Mouse (Mus musculus): ENCODE data around the gene Lrrtm4. TPM values are rescaled to one million over a fixed set of nuclear protein-coding genes. Genes with fewer than 3 reads are reported as not detected.

Lrrtm4 gene
- polyA plus RNA-seq, 1 experiment from 2014 or later, result 0.02 TPM

DNA sequence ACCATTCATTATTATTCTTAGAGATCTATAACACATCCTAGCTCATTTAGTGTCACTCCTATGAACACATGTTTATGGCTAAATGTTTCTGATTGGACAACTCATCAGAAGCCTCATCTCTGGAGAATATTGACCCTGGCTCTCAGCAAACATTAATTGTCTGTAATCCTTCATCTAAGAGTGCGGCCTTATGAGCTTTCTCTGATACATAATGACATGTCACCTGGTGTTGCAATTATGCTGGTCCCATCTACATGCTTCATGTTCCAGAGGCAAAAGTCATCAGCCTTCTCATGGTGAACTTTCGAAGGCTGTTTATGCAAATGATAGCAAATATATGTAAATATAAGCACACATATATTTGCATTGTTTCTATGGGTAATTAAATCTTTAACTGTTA, 163.7 kb downstream of the Lrrtm4 start:
- WGBS (ENCODE audit: insufficient replicate concordance), result 59% methylated on average over 2 of the region's 2 CpGs
- Histone ChIP-seq H3K9ac (no peak overlapping the region), H3K4me3 (replicated peaks) (no peak overlapping the region), H3K36me3 (no peaks in the 10 kb centered on the region), H3K9me3 (replicated peaks) (no peaks in the 10 kb centered on the region), H3K27ac (no peak overlapping the region), H3K4me2 (no peak overlapping the region), H3K27me3 (no peaks in the 10 kb centered on the region), H3K4me1 (replicated peaks) (no peaks in the 10 kb centered on the region)
- ATAC-seq (ENCODE audit: low read depth), result no peak
- DNase-seq, result no peak

GRCm38 (mm10) chr6:80185489-80186113, 166.9 kb downstream of the Lrrtm4 start:
- ATAC-seq (ENCODE audit: low read depth) (no peak), DNase-seq (no peak)
- Histone ChIP-seq H3K4me1 (replicated peaks) (no peaks in the 10 kb centered on the region), H3K36me3 (no peaks in the 10 kb centered on the region), H3K9me3 (replicated peaks) (no peaks in the 10 kb centered on the region), H3K27me3 (no peaks in the 10 kb centered on the region), H3K9ac (no peak overlapping the region), H3K27ac (no peak overlapping the region), H3K4me3 (replicated peaks) (no peak overlapping the region), H3K4me2 (no peak overlapping the region)
- 64% methylated on average over 6 of the region's 6 CpGs for WGBS (ENCODE audit: insufficient replicate concordance)

- H3K4me3 ChIP-seq (replicated peaks), result no peak overlapping the region
- H3K4me2 ChIP-seq, result no peak overlapping the region
- H3K9ac ChIP-seq, result no peak overlapping the region
- no peaks in the 10 kb centered on the region for H3K4me1 ChIP-seq (replicated peaks)
- 44% methylated on average over 1 of the region's 1 CpGs for WGBS (ENCODE audit: insufficient replicate concordance)
- no peaks in the 10 kb centered on the region for H3K36me3 ChIP-seq
- H3K9me3 ChIP-seq (replicated peaks), result no peaks in the 10 kb centered on the region
- no peak for ATAC-seq (ENCODE audit: low read depth)
- no peak overlapping the region for H3K27ac ChIP-seq
- DNase-seq, result no peak
- no peaks in the 10 kb centered on the region for H3K27me3 ChIP-seq
These were observed 168.1 kb downstream of the Lrrtm4 start for GRCm38 (mm10) chr6:80186791-80187190.

- no peaks in the 10 kb centered on the region for H3K27me3 ChIP-seq
- no peak overlapping the region for H3K4me2 ChIP-seq
- no peak overlapping the region for H3K4me3 ChIP-seq (replicated peaks)
- DNase-seq (no peak), ATAC-seq (ENCODE audit: low read depth) (no peak)
- no peaks in the 10 kb centered on the region for H3K4me1 ChIP-seq (replicated peaks)
- H3K36me3 ChIP-seq, result no peaks in the 10 kb centered on the region
- H3K9ac ChIP-seq, result no peak overlapping the region
- 50% methylated on average over 2 of the region's 2 CpGs for WGBS (ENCODE audit: insufficient replicate concordance)
- H3K9me3 ChIP-seq (replicated peaks), result no peaks in the 10 kb centered on the region
- no peak overlapping the region for H3K27ac ChIP-seq
These were observed 190.8 kb downstream of the Lrrtm4 start for GRCm38 (mm10) chr6:80209476-80209875.

DNA sequence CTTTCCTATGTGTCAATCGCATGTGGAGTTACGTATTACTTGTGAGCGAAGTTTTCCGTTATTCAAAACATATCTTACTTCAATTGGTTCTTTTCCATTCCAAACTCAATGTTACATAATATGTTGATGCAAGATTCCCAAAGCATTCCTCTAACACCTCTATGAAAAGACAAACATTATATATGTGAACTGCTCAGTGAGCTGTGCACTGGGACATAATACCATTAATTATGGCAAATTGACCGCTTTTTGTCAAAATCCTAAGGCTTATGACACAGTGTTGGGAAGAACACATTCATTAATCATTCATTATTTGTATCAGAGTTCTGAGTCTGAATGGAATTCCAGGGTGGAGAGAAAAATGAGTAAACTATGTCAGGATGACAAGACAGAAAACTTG, 191.6 kb downstream of the Lrrtm4 start:
- WGBS (ENCODE audit: insufficient replicate concordance), result 78% methylated on average over 5 of the region's 5 CpGs
- Histone ChIP-seq H3K36me3 (no peaks in the 10 kb centered on the region), H3K9me3 (replicated peaks) (no peaks in the 10 kb centered on the region), H3K27ac (no peak overlapping the region), H3K27me3 (no peaks in the 10 kb centered on the region), H3K9ac (no peak overlapping the region), H3K4me1 (replicated peaks) (no peaks in the 10 kb centered on the region), H3K4me2 (no peak overlapping the region), H3K4me3 (replicated peaks) (no peak overlapping the region)
- DNase-seq (no peak), ATAC-seq (ENCODE audit: low read depth) (no peak)

DNA sequence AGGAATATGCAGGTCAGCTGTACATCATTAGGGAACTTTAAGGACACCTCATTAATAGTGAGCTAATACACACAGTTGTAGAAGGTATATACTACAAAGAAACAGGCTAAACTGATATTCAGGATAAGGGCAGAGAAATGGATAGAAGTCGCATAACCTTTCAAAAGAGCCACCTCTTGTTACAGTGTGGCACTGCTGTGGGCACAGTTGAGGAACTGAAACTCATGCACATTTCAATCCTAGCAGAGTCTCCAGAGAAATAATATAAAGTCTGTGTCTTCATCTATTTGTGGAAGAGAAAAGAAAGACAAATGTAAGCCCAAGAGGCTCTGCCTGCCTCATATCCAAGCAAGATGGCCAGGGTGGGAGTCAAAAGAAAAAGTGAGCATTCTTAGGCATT, 242.9 kb downstream of the Lrrtm4 start:
- WGBS (ENCODE audit: insufficient replicate concordance), result 69% methylated on average over 1 of the region's 1 CpGs
- H3K27me3 ChIP-seq, result no peaks in the 10 kb centered on the region
- no peaks in the 10 kb centered on the region for H3K36me3 ChIP-seq

GRCm38 (mm10) chr6:80263972-80264371, 245.3 kb downstream of the Lrrtm4 start:
- H3K4me1 ChIP-seq (replicated peaks), result no peaks in the 10 kb centered on the region
- WGBS (ENCODE audit: insufficient replicate concordance), result 48% methylated on average over 4 of the region's 4 CpGs
- H3K4me2 ChIP-seq, result no peak overlapping the region
- H3K9ac ChIP-seq, result no peak overlapping the region
- H3K9me3 ChIP-seq (replicated peaks), result no peaks in the 10 kb centered on the region
- H3K36me3 ChIP-seq, result no peaks in the 10 kb centered on the region
- ATAC-seq (ENCODE audit: low read depth) (no peak), DNase-seq (no peak)
- no peaks in the 10 kb centered on the region for H3K27me3 ChIP-seq
- H3K27ac ChIP-seq, result no peak overlapping the region
- no peak overlapping the region for H3K4me3 ChIP-seq (replicated peaks)

More for the DNA sequence above, 242.9 kb downstream of the Lrrtm4 start:
- no peak for DNase-seq
- H3K9me3 ChIP-seq (replicated peaks), result no peaks in the 10 kb centered on the region
- no peak overlapping the region for H3K9ac ChIP-seq
- ATAC-seq (ENCODE audit: low read depth), result no peak
- no peak overlapping the region for H3K27ac ChIP-seq
- H3K4me1 ChIP-seq (replicated peaks), result no peaks in the 10 kb centered on the region
- no peak overlapping the region for H3K4me2 ChIP-seq
- no peak overlapping the region for H3K4me3 ChIP-seq (replicated peaks)

GRCm38 (mm10) chr6:80264584-80264983, 245.9 kb downstream of the Lrrtm4 start:
- no peaks in the 10 kb centered on the region for H3K4me1 ChIP-seq (replicated peaks)
- no peaks in the 10 kb centered on the region for H3K36me3 ChIP-seq
- no peaks in the 10 kb centered on the region for H3K9me3 ChIP-seq (replicated peaks)
- H3K9ac ChIP-seq, result no peak overlapping the region
- H3K27me3 ChIP-seq, result no peaks in the 10 kb centered on the region
- DNase-seq (no peak), ATAC-seq (ENCODE audit: low read depth) (no peak)
- no peak overlapping the region for H3K27ac ChIP-seq
- H3K4me2 ChIP-seq, result no peak overlapping the region
- no peak overlapping the region for H3K4me3 ChIP-seq (replicated peaks)

- ATAC-seq (ENCODE audit: low read depth) (no peak), DNase-seq (no peak)
- Histone ChIP-seq H3K4me2 (no peak overlapping the region), H3K4me3 (replicated peaks) (no peak overlapping the region), H3K36me3 (no peaks in the 10 kb centered on the region), H3K9ac (no peak overlapping the region), H3K9me3 (replicated peaks) (no peaks in the 10 kb centered on the region), H3K27ac (no peak overlapping the region), H3K4me1 (replicated peaks) (no peaks in the 10 kb centered on the region), H3K27me3 (no peaks in the 10 kb centered on the region)
- 51% methylated on average over 3 of the region's 3 CpGs for WGBS (ENCODE audit: insufficient replicate concordance)
These were observed 247.1 kb downstream of the Lrrtm4 start for GRCm38 (mm10) chr6:80265746-80266145.

- no peak for DNase-seq
- no peaks in the 10 kb centered on the region for H3K27me3 ChIP-seq
- no peak overlapping the region for H3K27ac ChIP-seq
- WGBS (ENCODE audit: insufficient replicate concordance), result 89% methylated on average over 1 of the region's 1 CpGs
- ATAC-seq (ENCODE audit: low read depth), result no peak
- no peak overlapping the region for H3K4me2 ChIP-seq
- H3K9me3 ChIP-seq (replicated peaks), result no peaks in the 10 kb centered on the region
- H3K9ac ChIP-seq, result no peak overlapping the region
- H3K4me3 ChIP-seq (replicated peaks), result no peak overlapping the region
- H3K4me1 ChIP-seq (replicated peaks), result no peaks in the 10 kb centered on the region
- no peaks in the 10 kb centered on the region for H3K36me3 ChIP-seq
These were observed 268.3 kb downstream of the Lrrtm4 start for GRCm38 (mm10) chr6:80286968-80287367.

GRCm38 (mm10) chr6:80301871-80302270, 283.2 kb downstream of the Lrrtm4 start:
- H3K9ac ChIP-seq, result no peak overlapping the region
- no peaks in the 10 kb centered on the region for H3K27me3 ChIP-seq
- ATAC-seq (ENCODE audit: low read depth) (no peak), DNase-seq (no peak)
- H3K36me3 ChIP-seq, result no peaks in the 10 kb centered on the region
- H3K27ac ChIP-seq, result no peak overlapping the region
- no peak overlapping the region for H3K4me3 ChIP-seq (replicated peaks)
- H3K9me3 ChIP-seq (replicated peaks), result no peaks in the 10 kb centered on the region
- H3K4me2 ChIP-seq, result no peak overlapping the region
- no peaks in the 10 kb centered on the region for H3K4me1 ChIP-seq (replicated peaks)

DNA sequence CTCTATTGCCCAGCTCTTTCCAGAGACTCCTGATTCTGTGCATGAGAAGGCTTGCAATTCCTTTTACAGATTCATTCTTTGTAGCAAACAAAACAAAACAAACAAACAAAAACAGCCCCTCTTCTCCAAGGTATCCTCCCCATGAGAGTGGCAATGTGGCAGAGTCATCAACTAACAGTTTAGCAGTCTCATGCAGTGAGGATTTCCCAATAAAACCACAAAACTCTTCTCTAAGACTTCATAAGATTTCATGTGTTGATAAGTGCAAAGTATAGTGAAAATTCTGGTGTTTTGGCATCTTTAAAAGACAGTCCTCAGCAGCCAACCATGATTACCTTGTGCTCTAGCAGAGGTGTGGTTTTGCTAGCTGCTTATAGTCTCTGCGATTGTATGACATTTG, 284.9 kb downstream of the Lrrtm4 start:
- Histone ChIP-seq H3K4me3 (replicated peaks) (no peak overlapping the region), H3K9me3 (replicated peaks) (no peaks in the 10 kb centered on the region), H3K4me2 (no peak overlapping the region), H3K36me3 (no peaks in the 10 kb centered on the region), H3K27ac (no peak overlapping the region), H3K9ac (no peak overlapping the region), H3K4me1 (replicated peaks) (no peaks in the 10 kb centered on the region), H3K27me3 (no peaks in the 10 kb centered on the region)
- DNase-seq (no peak), ATAC-seq (ENCODE audit: low read depth) (no peak)
- 65% methylated on average over 1 of the region's 1 CpGs for WGBS (ENCODE audit: insufficient replicate concordance)

Data from liver, embryonic 13.5 days (tissue).